In the genomic region with DNA sequence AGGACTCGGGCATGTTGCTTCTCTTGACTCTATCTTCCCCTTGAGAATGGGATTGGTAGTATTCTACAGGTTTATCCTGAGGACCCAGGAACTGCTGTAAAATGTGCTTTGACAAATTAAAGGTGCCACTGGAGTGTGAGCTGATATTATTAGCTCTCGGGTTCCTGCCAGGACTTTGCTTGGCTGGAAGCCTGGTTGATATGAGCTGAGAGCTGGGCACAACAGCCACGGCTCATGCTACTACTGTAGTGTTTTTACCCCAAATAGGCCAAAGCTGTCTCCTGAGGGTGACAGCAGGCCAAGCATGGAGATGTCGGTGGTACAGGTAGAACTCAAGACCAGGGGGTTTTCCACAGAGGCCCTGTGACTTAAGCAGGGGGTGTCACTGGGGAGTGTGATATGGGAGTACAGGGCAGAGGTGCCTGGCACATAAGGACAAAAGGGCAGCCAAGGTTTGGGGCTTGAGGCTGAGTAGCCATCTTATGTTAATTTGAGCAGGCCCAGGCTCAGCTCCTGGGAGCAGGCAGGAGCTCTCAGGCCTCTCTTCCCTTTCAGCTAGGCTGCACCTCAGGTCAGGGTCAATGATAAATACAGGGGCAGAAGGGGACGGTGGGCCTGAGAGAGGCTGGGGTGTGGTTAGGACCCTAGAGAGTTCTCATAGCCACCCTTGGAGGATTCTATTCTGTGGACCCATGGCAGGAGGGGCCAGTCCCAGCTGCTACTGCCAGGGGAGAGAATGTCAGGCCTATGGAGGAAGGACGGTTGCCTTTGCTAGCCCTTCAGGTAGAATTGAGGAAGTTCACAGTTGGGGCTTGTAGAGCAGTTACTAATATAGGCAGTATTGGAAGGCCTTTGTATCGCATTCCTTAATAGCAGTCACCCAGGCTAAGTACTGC, we compare ENCODE assay signal across 9 mouse cellular contexts. TPM values are rescaled to one million over a fixed set of nuclear protein-coding genes. Genes with fewer than 3 reads are reported as not detected.
A peak's percentile ranks its signal among the peaks of the same experiment; 100 is the strongest.
DNase-seq lines count a peak whose midpoint lies in the region.
"Had no signal": no experiment of that assay in that cellular context is flagged by ENCODE, and none has a peak within 500 bp of the region (broad histone marks: within the 10 kb centered on the region; RNA-seq: fewer than 3 reads in every experiment).

No protein-coding gene starts in this region.

- DNase-seq in layer of hippocampus, adult 11-12 months (ENCODE audit: low spot score), result peak; percentile 48
- no peak for DNase-seq in layer of hippocampus, postnatal 36 days
- DNase-seq in heart, adult 8-10 months (ENCODE audit: low spot score), result peak; percentile 67
- DNase-seq in layer of hippocampus, postnatal 10 days (ENCODE audit: low spot score in 2 of 2), result peak; percentile 63 to 67
- no peak for DNase-seq in lung, postnatal 25 days (ENCODE audit: low spot score)
- DNase-seq in thymus, adult 18-20 months, result no peak
- no peak for DNase-seq in lung, adult 18-20 months

- no peak overlapping the region for H3K4me3 ChIP-seq in brown adipose tissue, adult 24 weeks (ENCODE audit: insufficient read depth, low read depth, low read length)

- peak overlapping the region; percentile 62; the same call in 1 of the 2 replicates for H3K27ac ChIP-seq in brown adipose tissue, adult 24 weeks (replicated peaks; ENCODE audit: low read depth, low read length)

- peaks cover 6% of the 10 kb centered on the region; the same call in 1 of the 2 replicates for H3K4me1 ChIP-seq in brown adipose tissue, adult 24 weeks (ENCODE audit: control insufficient read depth, insufficient read depth, insufficient read length, low read length)

RNA-seq across cellular contexts. Expression of gene Camk1g, which starts 33.7 kb away (rescaled TPM):
- total RNA-seq in layer of hippocampus, postnatal 36 days (2021), result 10 to 100 TPM; 23.5 to 26.6 TPM
- not detected in 2 replicates for polyA plus RNA-seq in brown adipose tissue, adult 24 weeks (2012; ENCODE audit: insufficient read depth, insufficient read length, missing spikeins)
- under 1 TPM; 0.14 to 0.72 (median 0.22) TPM for total RNA-seq in heart, adult 8-10 months (2022)
- 10 to 100 TPM; 39.3 to 40.3 TPM for total RNA-seq in layer of hippocampus, postnatal 10 days (2021)
- total RNA-seq: MEL had no signal

Comparison
In these comparisons a context has a peak if more than half of its experiments do, and no peak if none do; other contexts are left out.
1. DNase-seq: peak in layer of hippocampus, adult 11-12 months (single experiment), heart, adult 8-10 months (single experiment) and layer of hippocampus, postnatal 10 days (2 of 2); none in layer of hippocampus, postnatal 36 days (0 of 2), lung, postnatal 25 days (single experiment), thymus, adult 18-20 months (0 of 2) and lung, adult 18-20 months (0 of 2).
2. RNA of gene Camk1g, which starts 33.7 kb away (total RNA-seq): 39.3 to 40.3 TPM in layer of hippocampus, postnatal 10 days and 23.5 to 26.6 TPM in layer of hippocampus, postnatal 36 days; 0.14 to 0.72 TPM in heart, adult 8-10 months; every median in the first group is over 10 times any median in the second.